Mouse (Mus musculus): Measurements from ENCODE around the gene Cbx6. TPM values are rescaled to one million over a fixed set of nuclear protein-coding genes. Genes with fewer than 3 reads are reported as not detected.

Gene Cbx6
- total RNA-seq, 2 experiments from 2014 or later, result 271 to 289 TPM

DNA sequence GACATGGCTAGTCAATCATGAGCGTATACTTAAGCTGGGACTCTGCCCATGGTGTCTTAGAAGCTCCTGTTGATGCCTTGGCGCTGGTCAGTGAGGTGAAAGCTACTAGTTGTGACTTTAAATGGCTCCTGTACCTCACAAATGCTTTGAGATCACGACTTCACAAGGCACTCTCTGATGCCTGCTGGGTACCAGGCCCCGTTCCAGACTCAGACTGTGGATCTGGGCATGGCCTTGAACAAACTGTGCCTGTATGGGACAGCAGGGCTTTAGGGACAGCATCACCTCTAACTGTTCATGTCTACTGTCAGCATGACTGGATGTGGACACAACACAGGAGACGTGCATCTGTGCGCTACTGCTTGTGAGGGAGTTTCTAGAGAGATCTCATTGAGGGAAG, 43.6 kb downstream of the Cbx6 start:
- intact Hi-C loops (cut with DNase I), result no loop called here
- DNase-seq (ENCODE audit: extremely low spot score in 1 of 2, low spot score in 2 of 2), result no peak

DNA sequence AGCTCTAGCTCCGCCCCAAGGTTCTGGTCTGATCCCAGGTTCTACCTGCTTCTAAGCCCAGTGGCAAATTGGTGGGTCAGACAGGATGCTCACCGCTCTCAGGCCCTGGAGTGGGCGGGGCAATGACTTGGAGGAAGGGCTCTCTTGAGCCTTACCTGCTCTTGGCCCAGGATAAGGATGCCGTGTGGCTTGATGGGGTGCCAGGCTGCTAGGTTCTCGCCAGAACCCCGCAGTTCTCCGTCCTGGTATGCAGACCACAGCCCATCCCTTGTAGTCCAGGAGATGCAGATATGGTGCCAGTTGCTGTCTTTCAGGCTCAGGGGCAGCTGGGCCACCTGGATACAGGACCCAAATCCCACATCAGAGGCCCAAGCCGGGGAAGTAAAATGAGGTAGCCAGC, 44.4 kb downstream of the Cbx6 start:
- intact Hi-C loops (cut with DNase I), result no loop called here
- peak in 1 of 2 experiments; percentile 30 for DNase-seq (ENCODE audit: extremely low spot score in 1 of 2, low spot score in 2 of 2)

- peak in 1 of 2 experiments; percentile 30 for DNase-seq (ENCODE audit: extremely low spot score in 1 of 2, low spot score in 2 of 2)
- intact Hi-C loops (cut with DNase I), result no loop called here
Observed at GRCm38 (mm10) chr15:79787815-79788214, 46.7 kb downstream of the Cbx6 start.

DNA sequence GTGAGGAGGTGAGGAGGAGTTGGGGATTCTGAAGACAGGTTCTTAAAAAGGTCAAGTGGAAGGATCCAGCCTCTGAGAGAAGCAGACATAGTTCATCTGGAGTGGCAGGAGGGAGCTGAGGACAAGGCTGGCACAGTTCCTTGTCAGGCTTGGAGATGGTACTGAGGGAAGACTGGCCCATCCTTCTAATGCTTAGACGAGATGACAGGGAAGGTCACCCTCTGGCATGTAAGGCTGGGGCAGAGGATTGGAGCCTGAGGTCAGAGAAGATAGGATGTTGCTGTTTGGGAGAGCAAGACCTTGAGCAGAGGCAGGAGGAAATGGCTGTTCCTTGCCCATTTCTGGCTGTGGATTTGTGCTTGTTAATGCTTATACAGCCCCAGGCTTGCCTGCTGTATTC, 49.4 kb downstream of the Cbx6 start:
- intact Hi-C loops (cut with DNase I), result no loop called here
- DNase-seq (ENCODE audit: extremely low spot score in 1 of 2, low spot score in 2 of 2), result no peak

DNA sequence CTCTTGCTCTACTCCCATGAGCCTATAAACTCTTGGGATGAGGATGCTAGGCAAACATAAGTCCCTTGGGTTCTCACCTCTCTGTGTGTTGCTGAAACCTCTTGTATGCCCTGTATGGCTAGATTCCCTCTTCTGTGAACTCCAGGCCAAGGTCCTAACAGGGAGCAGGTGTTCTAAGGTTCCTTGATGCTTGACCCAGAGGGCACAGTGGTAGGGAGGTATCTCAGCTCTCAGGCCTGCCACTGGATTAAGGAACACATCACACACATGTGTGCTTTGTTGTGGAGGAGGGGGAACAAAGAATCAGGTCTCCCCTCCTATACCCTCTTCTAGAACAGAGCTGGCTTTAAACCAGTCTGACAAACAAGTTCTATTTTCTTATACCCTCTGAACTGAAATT, 56.7 kb downstream of the Cbx6 start, which contains the start of gene Dnal4:
TSS of gene Dnal4 (minus strand) at position 101 of the 400 bp plus-strand sequence.
- no peak for DNase-seq (ENCODE audit: extremely low spot score in 1 of 2, low spot score in 2 of 2)
- intact Hi-C loops (cut with DNase I), result no loop called here

- intact Hi-C loops (cut with DNase I), result no loop called here
- peak in 1 of 2 experiments; percentile 31 for DNase-seq (ENCODE audit: extremely low spot score in 1 of 2, low spot score in 2 of 2)
Observed at GRCm38 (mm10) chr15:79775662-79776061, 58.8 kb downstream of the Cbx6 start.

DNA sequence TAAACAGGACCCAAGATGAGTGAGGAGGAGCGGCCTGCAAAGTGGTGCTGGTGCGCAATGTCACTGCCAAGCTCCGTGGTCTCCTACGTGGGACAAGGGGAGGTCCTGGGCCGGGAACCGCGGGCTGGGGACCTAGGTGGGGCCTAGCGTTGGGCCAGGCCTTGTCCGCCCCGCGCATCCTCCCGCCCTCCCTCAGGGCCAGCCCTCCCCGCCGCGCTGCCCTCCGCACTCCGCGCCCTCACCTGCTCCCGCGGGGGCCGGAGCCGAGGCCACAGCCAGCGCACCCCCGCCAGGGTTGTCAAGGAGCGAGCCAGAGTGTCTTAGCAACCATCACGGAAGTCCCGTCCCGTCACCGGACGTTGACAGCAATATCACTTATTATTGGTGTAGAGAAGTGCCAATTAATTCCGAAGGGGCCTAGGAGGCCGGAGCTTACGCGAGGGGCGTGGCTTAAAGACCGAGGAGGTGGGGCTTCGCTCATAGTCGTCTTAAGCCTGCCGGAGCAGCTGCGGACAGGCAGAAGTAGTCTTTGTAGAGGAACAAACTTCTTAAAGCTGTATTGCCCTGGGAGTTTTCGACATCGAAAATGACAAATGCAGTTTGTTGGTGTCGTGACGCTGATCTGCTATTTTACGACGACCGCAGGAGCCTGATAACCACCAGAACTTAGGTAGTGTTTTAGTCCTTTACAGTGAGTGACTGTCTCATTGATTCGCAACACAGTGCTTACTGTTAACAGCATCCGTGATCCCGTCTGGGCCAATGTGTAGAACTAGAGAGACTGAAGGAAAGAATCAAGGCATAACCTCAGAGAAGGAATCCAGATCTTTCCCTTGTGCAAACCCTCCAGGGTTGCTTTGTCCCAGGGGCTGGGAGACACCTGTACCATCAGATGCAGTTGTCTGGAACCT, 60.1 kb downstream of the Cbx6 start:
- DNase-seq (ENCODE audit: extremely low spot score in 1 of 2, low spot score in 2 of 2), result peak; percentile 97 to 98
- intact Hi-C loops (cut with DNase I), result no loop called here

Other genes with a start within 250 kb of the Cbx6 start
- gene Dmc1, start 229.6 kb downstream of the Cbx6 start, total RNA-seq (2021), result 1 to 10 TPM; 1.0 to 1.4 TPM
- 10 to 100 TPM; 10.4 to 10.6 TPM for gene Fam227a, start 175.7 kb downstream of the Cbx6 start, total RNA-seq (2021)
- 10 to 100 TPM; 54.5 to 61.0 TPM for gene Cby1, start 175.5 kb downstream of the Cbx6 start, total RNA-seq (2021)
- 100 to 1,000 TPM; 108 to 112 TPM for gene Tomm22, start 163.8 kb downstream of the Cbx6 start, total RNA-seq (2021)
- 10 to 100 TPM; 43.7 to 46.1 TPM for gene Josd1, start 146.8 kb downstream of the Cbx6 start, total RNA-seq (2021)
- 10 to 100 TPM; 44.9 to 48.5 TPM for gene Gtpbp1, start 143.8 kb downstream of the Cbx6 start, total RNA-seq (2021)
- 10 to 100 TPM; 14.9 to 20.2 TPM for gene Sun2, start 92.2 kb downstream of the Cbx6 start, total RNA-seq (2021)
- 10 to 100 TPM; 28.6 to 31.0 TPM for gene Dnal4, start 56.8 kb downstream of the Cbx6 start, total RNA-seq (2021)
- 100 to 1,000 TPM; 454 to 474 TPM for gene Nptxr, start 29.9 kb downstream of the Cbx6 start, total RNA-seq (2021)
- 10 to 100 TPM; 12.5 to 12.9 TPM for gene Npcd, start 451 bp downstream of the Cbx6 start, total RNA-seq (2021)
- 1 to 10 TPM; 4.4 to 4.7 TPM for gene Apobec3, start 57.0 kb upstream of the Cbx6 start, total RNA-seq (2021)
- gene Cbx7, start 136.4 kb upstream of the Cbx6 start, total RNA-seq (2021), result 1 to 10 TPM; 5.6 to 7.1 TPM
- gene Pdgfb, start 180.3 kb upstream of the Cbx6 start, total RNA-seq (2021), result 10 to 100 TPM; 42.6 to 43.4 TPM